Mouse (Mus musculus) thymus, postnatal 10 days (tissue): ENCODE results near the gene Fads3.

Experiments
- DNase-seq, 2 experiments: peaks; one replicate each; pipeline ENCODE4 v3.0.0; 2021; ENCODE audit warnings: low spot score in 2 of 2

Fads3 gene

DNA sequence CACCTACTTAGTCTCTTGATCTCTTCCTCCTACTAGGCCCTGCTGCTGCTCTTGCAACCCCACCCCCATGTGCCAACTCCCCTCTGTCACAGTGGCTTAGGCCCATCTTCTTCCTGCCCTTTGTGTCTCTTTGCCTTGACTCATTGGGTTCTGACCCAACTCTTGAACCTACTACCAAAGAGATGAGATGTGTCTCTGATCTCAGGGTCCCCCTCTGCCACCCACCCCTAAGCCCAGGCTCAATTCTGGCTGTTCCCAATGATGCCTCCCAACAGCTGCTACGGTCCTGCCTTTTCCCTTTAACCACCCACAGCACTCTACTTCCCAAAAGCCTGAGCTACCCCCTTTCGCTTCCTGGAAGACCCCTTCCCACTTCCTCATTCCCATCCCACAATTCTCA, 19.4 kb upstream of the Fads3 start:
- no peak for DNase-seq

DNA sequence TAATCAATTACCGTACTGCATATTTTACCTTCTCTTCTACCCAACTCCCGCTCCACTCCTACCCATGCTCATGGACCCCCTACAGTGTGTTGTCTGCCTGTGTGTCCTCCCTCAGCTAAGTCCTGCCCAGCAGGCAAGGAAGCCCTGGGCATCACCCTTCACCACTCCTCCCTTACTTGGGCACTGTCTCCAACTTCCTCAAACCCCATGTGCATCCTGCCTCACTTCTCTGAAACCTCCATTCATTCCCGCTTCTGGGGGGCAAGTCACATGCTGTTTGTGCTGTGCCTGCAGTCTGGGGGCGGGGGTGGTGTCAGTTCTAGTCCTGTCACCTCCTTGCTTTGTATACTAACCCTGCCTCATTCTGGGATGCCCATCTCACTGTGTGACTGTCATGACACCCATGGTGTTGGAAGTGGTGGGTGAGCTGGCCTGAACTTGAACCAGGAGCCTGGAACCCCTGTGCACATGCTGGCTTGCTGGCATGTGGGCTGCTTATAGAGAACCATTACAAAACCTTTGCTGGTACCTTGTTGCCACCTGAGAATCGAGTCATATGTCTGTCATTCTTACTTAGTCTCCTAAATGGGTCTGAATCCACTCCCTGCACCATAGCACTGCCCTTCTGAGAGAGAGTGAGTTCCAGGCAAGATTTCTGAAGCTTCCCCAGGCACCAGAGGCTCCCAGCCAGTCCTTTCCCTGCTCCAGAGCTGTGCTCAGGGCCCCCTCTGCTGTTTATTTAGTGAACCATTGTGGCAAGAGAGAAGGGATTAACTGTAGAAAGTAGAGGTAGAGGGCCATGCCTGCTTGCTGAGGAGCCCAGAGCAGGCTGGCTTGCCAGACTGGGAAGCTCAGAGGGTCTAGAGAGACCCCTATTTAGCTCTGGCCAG, 18.7 kb upstream of the Fads3 start:
- DNase-seq: no peak

- DNase-seq: no peak
These were observed 18.0 kb upstream of the Fads3 start for GRCm38 (mm10) chr19:10023304-10023758.

DNA sequence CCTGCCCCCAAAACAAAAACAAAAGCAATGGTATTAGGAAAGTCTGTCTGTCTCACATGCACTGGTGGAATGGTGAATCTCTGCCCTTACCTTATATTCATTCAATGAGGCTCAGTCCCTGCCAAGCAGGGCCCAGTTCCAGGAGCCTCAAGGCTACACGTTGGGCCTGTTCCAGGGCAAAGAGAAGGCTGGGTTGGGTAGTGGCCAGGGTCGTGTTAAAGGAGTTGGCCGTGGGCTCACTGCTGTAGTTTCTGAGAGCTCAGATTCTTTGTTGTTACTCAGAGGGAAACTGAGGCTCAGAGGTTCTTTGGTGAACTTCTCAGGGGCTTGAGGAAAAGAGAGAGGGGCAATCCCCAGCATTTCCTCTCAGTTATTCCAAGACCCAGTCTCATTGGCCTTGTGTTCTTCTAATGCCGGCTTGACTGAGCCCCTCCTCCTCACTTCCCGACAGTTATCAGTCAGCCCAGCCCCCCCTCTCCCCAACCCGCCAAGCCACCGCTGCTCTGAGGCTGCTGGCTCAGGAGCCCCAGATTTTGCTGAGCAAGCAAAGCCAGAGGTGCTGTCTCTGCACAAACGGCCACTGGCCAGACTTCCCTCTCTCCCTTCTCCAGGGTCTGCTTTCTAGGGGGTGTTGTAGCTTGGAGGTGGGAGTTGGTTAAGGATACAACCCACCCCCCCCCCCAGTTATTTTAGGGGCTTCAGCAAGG, 16.0 kb upstream of the Fads3 start:
- no peak for DNase-seq

GRCm38 (mm10) chr19:10029746-10030145, 11.6 kb upstream of the Fads3 start:
- DNase-seq: no peak

DNA sequence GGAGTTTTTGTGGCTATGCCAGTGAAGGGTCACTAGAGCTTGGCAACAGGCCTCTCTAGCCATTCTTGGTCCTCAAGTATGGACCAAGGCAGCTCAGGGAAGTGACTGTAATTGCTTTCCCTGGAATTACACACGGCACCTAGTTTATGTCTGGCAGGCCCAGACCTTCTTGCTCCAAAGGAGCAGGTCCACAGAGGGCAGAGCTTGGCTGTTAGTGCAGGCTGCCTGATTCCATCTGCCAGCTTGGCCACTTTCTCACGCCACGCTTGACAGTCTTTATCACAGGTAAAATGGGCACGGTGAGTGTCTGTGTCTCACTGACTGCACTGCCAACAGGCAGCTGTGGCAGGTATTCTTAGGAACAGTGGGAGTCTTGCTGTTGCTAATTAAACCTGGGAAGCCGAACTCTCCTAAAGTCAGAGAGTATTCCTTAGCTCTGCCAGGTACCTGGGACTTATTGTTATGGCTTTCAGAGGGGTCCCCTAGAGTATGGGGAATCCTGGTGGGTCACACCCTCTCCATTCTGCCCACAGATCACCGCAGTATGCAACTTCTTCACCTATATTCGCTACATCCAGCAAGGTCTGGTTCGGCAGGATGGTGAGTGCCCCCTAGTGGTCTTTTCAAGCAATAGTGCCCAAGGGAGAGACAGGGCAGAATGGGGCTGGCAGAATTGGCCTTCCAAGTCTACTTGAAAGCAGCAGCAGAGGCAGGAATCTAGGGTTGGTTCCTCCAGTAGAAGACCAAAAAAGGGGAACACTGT, 8.0 kb upstream of the Fads3 start:
- DNase-seq: peak; percentile 47 to 71

GRCm38 (mm10) chr19:10034356-10034755, 7.0 kb upstream of the Fads3 start:
- no peak for DNase-seq

DNA sequence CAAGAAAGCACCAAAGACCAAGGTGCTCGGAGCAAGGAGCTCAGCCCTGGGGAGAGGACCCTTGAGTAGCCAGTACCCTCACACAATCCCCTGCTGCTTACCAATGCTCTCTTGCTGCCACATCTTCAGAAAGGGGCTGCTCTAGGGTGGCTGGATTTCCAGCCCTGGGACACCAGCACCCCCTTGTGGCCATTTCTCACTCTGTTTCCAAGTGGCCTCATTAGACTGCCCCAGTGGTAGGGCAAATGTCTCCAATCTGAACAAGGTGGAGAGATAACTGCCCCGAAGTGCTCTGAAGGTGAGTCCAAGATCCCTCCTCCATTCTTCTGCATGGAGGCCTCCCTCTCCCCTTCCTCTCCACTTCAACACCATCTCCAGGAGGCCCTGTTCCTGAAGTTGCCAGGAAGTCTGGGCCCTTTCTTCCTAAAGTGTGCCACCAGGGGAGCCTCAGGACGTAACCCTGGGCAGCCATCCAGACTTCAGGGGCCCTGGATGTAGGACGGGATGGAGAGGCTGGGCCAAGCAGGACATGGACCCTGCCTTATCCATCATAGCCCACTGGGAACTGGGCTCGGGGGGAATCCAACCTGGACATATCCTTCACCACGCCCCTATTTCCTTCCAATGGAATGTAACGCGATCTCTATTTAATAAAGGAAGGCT, 6.5 kb upstream of the Fads3 start:
- DNase-seq: peak; percentile 64 to 89

DNA sequence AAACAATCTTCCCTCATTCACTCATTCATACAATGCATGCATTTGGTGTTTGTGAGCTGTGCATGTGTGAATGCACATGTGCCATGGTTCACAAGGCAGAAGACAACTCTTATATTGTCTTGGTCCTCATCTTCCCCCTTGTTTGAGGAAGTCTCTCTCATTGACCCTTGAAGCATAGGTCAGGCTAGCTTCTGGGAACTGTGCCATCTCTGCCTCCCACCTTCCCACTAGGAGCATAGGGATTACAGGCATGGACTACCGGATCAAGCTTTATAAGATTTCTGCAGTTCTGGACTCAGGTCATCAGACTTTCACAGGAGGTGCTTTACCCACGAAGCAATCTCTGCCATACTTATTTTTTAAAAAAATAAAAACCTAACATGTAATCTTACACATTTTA, 3.8 kb upstream of the Fads3 start:
- no peak for DNase-seq

DNA sequence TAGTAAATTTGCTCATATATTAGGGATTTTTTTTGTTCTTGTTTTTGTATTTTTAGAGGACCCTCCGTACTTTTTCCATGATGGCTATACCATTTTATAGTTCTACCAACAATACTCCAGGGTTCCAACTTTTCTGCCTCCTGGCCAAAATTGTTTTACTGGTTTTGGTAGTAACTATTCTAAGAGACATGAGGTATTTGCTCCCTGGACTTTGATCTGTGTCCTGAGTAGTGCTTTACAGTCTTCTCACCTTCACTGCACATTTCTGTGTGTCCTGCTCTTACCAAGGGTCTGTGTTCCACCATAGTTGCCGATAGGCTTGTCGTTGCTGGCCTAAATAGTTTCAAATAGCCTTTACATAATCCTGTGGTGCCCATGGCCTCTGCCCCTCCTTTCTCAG, 3.0 kb upstream of the Fads3 start:
- DNase-seq: no peak

- no peak for DNase-seq
These were observed 2.5 kb upstream of the Fads3 start for GRCm38 (mm10) chr19:10038910-10039309.

DNA sequence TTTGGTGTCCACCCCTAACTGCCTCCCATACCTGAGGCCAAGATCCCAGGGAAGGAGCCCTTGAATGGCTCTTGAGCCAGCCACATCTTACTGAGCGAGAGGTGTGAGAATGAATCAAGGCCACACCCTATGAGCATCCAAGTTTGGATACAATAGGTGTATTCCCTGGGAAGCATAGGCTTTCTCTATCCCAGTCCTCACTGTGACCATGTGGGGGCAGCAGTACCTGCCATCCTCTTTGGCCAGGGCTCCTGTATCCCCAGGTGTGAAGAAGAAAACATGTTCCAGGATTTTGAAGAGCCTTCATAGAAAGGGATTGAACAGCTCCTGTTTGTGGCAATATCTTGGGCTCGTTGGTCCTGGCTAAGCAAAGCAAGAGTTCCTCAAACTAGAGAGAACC, 1.8 kb upstream of the Fads3 start:
- DNase-seq: no peak

DNA sequence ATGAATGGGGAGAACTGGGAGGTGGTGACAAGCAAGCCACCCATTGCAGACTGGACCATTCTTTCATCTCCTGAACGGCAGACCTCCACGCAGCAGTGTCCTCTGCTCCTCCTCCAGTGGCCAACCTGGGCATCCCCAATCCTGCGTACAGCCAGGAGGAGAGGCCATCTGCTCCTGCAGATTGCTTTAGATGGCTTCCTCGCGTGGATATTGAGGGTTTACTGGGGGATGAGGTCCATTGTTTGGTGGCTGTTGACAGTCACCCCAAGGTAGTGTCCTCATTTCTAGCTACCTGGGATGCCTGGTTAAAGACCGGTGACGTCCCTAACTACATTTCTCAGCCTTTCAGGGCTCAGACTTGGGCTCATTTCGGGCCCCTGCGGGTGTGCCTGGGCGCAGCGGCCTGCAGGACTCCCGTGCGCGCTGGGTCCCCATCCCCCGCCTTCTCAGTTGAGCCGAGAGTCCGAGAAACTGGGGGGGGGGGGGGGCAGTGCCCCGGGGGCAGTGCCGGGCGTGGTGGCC, 442 bp upstream of the Fads3 start:
- no peak for DNase-seq

DNA sequence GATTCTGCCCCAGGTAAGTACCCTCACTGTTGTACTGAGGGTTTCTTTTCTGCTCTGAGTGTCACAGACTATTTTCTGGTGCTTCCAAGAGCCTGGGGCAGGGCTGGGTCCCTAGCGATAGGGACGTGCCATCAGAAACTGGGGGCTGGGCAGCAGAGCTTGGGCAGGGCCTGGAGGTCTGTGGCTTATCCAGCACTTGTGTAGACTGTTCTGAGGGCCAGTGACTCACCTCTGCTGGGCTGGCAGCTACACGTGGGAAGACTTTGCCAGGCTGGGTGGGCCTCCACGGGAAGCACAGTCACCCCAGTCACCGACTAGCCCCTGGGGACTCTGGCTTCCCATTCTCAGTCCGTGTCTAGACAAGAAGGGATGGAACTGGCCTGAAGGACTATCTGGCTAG, 863 bp downstream of the Fads3 start:
- DNase-seq: no peak

- DNase-seq: no peak
These were observed 1.4 kb downstream of the Fads3 start for GRCm38 (mm10) chr19:10042816-10043215.

DNA sequence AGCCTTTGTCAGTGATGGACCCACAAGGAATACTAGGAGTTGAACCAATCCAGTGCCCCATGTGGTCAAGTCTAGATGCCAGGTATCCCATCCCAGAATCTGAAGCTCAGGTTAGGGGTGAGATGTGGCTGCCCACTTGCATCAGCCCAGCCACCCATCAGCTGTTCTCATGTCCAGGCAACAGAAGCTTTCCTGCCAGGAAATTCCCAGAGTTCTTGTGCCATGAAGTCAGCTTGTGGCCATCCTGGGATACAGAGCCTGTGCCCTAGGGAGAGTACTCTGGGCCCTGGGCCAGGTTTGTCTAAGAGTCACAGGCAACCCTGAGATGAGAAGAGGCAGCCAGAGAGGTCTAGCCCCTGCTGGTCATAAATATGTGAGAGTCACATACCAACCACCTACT, 2.3 kb downstream of the Fads3 start:
- no peak for DNase-seq

- no peak for DNase-seq
These were observed 4.3 kb downstream of the Fads3 start for GRCm38 (mm10) chr19:10045707-10046106.

DNA sequence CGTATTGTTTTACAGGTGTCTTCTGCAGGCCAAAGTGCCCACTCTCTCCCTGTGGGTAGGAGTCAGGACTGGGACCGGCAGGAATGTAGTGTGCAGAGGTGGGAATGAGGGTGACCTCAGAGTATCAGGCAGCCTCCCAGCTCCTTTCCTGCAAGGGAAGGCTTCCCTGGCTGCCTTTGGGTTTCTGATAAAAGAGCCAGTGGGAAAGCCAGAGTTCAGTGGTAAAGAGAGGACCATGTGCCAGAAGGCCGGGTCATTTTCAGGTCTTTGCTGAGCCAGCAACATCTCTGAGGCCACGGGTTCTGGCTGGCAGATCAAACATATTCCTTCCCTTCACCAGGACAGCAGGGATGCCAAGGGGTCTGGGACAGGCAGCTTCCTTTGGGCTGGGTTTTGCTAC, 5.0 kb downstream of the Fads3 start:
- no peak for DNase-seq

DNA sequence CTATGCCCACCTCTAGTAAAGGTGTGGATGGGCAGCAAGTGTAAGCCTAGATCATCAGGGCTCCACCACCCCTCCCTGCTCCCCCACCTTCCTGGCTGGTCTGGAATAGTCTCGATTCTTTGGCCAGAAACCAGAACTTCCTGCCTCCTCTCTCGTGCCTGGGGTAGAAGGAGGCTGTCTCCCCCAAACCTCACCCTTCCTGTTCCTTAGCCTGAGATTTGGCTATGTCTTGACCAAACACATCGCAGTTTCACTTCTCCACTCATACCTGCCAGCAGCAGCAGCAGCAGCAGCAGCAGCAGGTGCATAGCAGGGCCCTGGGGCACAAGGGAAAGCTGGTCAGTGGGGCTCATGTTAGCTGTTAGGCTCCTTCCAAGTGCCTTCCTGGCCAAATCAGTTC, 5.6 kb downstream of the Fads3 start:
- DNase-seq: no peak

DNA sequence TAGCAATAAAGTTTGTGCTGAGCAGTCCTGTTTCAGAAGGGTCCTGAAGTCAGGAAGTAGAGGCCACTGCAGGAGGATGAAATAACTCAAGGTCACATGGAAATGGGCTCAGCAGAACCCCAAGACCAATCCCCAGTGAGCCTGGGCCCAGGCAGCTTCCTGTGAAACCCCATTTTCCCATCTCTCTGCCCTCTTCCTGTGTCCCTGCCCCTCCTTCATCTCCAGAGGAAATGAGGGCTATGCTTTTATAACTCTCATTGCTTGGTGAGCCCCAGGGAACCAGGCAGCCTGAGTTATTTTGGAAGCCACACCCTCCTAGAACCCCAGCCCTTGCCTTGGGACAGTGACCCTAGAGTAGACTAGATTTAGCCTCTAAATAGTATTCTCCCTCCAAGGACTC, 8.2 kb downstream of the Fads3 start:
- no peak for DNase-seq

GRCm38 (mm10) chr19:10050438-10050837, 9.1 kb downstream of the Fads3 start:
- no peak for DNase-seq

DNA sequence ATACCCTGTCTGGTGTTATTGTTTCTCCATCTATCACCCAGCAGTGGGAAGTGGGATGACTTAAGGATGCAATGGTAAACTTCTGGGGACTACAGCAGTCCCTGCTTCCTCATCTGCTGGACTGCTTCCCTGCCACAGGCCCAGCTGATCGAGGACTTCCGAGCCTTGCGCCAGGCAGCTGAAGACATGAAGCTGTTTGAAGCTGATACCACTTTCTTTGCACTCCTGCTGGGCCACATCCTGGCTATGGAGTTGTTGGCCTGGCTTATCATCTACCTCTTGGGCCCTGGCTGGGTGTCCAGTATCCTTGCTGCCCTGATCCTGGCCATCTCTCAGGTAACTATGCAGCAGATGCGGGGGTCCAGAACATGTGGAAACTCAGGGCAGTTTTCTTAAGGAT, 11.3 kb downstream of the Fads3 start:
- DNase-seq: no peak
